Mouse (Mus musculus): ENCODE results near the gene Taar7a. TPM values are rescaled to one million over a fixed set of nuclear protein-coding genes. Genes with fewer than 3 reads are reported as not detected.

The Taar7a gene
- total RNA-seq, 2 experiments from 2014 or later = not detected

DNA sequence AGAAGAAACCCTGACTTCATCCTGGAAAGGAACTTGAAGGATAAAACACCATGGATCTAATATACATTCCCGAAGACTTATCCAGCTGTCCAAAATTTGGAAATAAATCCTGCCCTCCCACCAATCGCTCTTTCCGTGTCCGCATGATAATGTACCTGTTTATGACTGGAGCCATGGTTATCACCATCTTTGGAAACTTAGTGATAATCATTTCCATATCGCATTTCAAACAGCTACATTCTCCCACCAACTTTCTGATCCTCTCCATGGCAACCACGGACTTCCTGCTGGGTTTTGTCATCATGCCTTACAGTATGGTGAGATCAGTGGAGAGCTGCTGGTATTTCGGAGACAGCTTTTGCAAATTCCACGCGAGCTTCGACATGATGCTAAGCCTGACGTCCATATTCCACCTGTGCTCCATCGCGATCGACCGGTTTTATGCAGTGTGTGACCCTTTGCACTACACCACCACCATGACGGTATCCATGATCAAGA lies 43.7 kb downstream of the Taar7a start, which contains the start of gene Taar3:
Gene Taar3, plus strand, starts transcription at position 51 of the 498 bp plus-strand sequence.
- no peak for DNase-seq (ENCODE audit: extremely low spot score in 1 of 2, low spot score in 1 of 2)

- DNase-seq (ENCODE audit: extremely low spot score in 1 of 2, low spot score in 1 of 2) = no peak
Measured at GRCm38 (mm10) chr10:23948026-23948425, 45.3 kb downstream of the Taar7a start.

DNA sequence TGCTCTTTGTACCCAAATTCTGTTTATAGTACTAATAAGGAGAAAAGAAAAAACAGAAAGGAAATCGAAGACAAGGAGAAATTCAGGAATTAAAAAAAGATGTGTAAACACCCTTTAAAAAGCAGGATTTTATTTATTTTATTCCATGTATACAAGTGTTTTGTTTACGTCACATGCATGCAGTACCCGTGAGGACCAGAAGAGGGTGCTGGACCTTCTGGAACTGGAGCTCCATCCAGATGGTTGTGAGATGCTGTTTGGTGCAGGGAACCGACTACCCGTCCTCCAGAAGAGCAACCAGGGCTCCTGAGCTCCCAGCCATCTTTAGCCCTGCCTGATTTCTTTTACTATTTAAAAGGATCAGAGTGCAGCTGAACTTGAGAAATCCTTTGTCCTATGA lies 50.8 kb downstream of the Taar7a start:
- DNase-seq (ENCODE audit: extremely low spot score in 1 of 2, low spot score in 1 of 2) = no peak

Other genes with a start within 250 kb of the Taar7a start
- gene Rps12, start 206.2 kb downstream of the Taar7a start, total RNA-seq (2021) = 100 to 1,000 TPM; 212 to 250 TPM
- 10 to 100 TPM; 21.2 to 30.0 TPM for gene Slc18b1, start 196.5 kb downstream of the Taar7a start, total RNA-seq (2021)
- gene Vnn3, start 142.0 kb downstream of the Taar7a start, total RNA-seq (2021) = under 1 TPM in 1 of 2 experiments, not detected in 1; 0.26 TPM
- under 1 TPM; 0.14 to 0.39 TPM for gene Vnn1, start 98.8 kb downstream of the Taar7a start, total RNA-seq (2021)
- not detected for gene Taar1, start 73.1 kb downstream of the Taar7a start, total RNA-seq (2021)
- not detected for gene Taar2, start 54.9 kb downstream of the Taar7a start, total RNA-seq (2021)
- not detected for gene Taar3, start 43.9 kb downstream of the Taar7a start, total RNA-seq (2021)
- gene Taar4, start 33.0 kb downstream of the Taar7a start, total RNA-seq (2021) = not detected
- not detected for gene Taar5, start 22.8 kb downstream of the Taar7a start, total RNA-seq (2021)
- not detected for gene Taar6, start 7.8 kb downstream of the Taar7a start, total RNA-seq (2021)
- gene Taar7b, start 6.5 kb upstream of the Taar7a start, total RNA-seq (2021) = not detected
- not detected for gene Taar7d, start 33.7 kb upstream of the Taar7a start, total RNA-seq (2021)
- gene Taar7e, start 44.1 kb upstream of the Taar7a start, total RNA-seq (2021) = not detected
- not detected for gene Taar7f, start 56.0 kb upstream of the Taar7a start, total RNA-seq (2021)
- not detected for gene Taar8a, start 83.0 kb upstream of the Taar7a start, total RNA-seq (2021)
- not detected for gene Taar8b, start 98.8 kb upstream of the Taar7a start, total RNA-seq (2021)
- gene Taar8c, start 108.4 kb upstream of the Taar7a start, total RNA-seq (2021) = not detected
- not detected for gene Taar9, start 116.1 kb upstream of the Taar7a start, total RNA-seq (2021)
- 100 to 1,000 TPM; 130 to 131 TPM for gene Stx7, start 155.8 kb upstream of the Taar7a start, total RNA-seq (2021)
- gene Moxd1, start 230.0 kb upstream of the Taar7a start, total RNA-seq (2021) = 1 to 10 TPM; 7.5 to 8.5 TPM